Mouse (Mus musculus) heart, postnatal 36 days (tissue): ENCODE results near the gene Reg3b. TPM values are rescaled to one million over a fixed set of nuclear protein-coding genes. Genes with fewer than 3 reads are reported as not detected.
"Not testable (repeated sequence)": the region's sequence is repeated elsewhere in the genome, so short reads cannot be mapped to it uniquely, and the experiment has no call there.

Source experiments
- DNase-seq, 2 experiments: peaks; one replicate each; pipeline ENCODE4 v3.0.0; 2021 to 2022
- intact Hi-C: fragments of 180-260 bp; cut with DNase I; formaldehyde crosslinking; loops from one replicate; pipeline ENCODE4 v1.15.1; 2025
- total RNA-seq, 2 experiments: library from RNA; stranded (reverse); gene quantifications; 2 replicates each; pipeline ENCODE4 v1.2.3; 2021

The Reg3b gene
- total RNA-seq, result not detected

DNA sequence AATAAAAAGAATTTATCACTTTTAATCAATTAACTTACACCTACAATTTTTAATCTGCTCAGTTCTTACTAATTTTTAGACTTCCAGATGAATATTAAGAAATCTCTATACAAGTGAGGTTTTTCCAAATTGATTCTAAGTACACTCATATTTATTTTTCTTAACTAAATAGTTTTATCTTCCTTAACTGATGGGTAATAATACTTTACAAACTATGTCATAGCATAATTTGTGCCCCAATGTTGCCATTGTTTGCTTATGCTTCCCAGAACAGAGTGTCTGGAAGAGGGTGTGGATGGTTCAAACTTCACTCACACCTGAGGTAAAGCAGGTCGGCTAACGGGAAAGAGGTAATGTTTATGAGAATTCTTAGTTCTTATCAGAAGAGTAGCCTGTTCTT is at the start of gene Reg3b:
Gene Reg3b (plus strand): TSS at position 301 of the 400 bp plus-strand sequence.
- intact Hi-C loops, result no loop called here
- no peak for DNase-seq

DNA sequence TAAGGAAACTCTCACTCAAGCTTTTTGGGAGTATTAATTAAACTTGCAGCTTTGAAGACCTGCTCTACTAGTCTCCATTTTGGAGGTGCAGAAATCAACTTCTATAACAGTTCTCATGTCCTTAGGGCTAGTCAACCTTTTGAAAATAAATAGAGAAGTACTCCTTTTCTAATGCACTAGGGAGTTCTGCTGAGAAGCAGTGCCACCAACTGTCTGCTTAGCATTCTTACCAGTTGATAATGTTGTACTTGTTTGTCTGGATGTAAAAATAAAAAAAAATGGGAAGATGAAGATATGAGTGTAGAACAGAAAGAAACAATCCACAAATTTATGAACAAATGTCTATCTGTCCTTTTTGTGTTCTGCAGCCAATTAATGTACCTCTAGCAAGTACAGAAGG is 42.7 kb upstream of the Reg3b start:
- intact Hi-C loops, result no loop called here
- DNase-seq, result no peak

DNA sequence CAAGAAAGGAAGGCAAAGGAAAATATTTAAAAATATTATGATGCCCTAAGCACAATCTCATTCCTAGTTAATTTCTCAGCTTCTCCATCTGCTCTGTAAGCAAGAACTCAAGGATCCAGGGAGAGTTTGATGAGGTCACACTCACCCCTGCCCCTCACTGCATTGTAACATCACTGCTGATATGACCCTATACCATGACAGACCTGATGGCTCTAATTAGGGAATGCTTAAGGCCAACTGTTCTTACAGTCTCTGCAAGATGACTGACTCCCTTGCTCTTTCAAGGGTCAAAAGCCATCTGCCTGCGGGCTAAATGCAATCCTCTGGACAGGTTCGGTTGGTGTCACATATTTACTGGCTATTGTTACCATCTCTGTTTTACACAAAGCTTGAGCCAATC is 41.3 kb upstream of the Reg3b start:
- no peak for DNase-seq
- intact Hi-C loops, result no loop called here

DNA sequence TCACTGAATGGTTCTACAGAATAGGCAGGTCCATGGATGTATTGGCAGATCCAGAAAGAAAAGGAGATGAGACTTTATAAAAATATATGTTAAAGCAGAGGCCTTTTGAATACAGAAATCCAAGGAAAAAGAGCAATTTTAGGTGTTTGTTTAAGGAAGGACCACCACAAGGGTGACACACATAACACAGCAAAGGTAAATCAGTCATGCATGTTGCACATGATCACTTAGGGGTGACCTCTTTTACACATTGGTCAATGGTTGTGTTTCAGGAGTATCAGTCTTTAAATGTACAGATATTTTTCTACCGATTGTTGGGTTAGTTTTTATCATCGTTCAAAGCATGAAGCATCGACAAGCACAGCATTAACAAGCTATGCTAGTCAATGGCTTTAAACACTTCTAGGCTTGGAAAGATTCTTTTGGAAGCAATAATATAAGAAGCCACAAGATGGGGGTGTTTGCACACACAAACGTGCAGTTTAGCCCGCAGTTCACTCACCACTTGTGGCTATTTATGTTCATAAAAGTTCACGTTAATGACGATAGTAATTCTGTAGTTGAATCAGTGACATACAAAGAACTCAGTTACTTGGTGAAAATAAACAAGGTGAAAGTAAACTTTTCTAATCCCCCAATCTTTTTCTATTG is 38.4 kb upstream of the Reg3b start:
- DNase-seq, result no peak
- intact Hi-C loops, result no loop called here

DNA sequence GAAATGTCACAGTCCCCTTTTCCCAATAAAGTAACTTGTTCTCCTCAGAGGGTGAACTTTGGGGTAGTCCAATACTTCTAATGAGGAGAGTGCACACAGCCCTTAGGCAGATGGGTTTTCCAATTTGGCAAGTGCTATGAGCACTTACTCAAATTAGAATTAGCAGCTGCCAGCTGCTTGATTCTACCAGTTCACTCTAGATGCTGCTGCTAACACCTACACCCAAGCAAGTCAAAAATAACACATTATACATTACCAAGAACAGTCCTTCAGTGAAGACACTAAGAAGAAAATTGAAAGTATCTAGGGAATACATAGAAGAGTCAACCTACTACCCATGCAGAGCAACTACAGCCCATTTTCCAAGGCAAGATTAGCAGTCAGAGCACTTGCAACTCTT is 30.2 kb upstream of the Reg3b start:
- intact Hi-C loops, result no loop called here

DNA sequence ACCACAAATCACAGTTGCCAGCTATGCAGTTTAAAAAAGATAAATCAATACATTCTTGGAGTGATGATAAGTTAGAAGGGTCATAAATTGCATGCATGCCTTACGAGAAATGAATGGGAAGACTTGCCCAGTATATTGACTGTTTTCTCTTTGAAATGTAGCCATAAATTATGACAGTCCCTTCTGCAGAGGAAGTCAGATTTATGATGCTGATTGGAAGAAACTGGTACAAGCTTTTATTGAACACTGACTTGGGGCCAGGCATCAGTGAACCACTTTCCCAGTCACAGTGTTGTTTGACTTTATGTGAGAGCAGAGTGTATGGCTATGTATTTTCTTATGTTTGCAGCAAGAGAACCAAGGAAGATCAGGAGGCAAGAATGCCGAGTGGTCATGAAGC is 28.8 kb upstream of the Reg3b start:
- intact Hi-C loops, result no loop called here
- no peak for DNase-seq

More for the DNA sequence above, 30.2 kb upstream of the Reg3b start:
- DNase-seq, result no peak

DNA sequence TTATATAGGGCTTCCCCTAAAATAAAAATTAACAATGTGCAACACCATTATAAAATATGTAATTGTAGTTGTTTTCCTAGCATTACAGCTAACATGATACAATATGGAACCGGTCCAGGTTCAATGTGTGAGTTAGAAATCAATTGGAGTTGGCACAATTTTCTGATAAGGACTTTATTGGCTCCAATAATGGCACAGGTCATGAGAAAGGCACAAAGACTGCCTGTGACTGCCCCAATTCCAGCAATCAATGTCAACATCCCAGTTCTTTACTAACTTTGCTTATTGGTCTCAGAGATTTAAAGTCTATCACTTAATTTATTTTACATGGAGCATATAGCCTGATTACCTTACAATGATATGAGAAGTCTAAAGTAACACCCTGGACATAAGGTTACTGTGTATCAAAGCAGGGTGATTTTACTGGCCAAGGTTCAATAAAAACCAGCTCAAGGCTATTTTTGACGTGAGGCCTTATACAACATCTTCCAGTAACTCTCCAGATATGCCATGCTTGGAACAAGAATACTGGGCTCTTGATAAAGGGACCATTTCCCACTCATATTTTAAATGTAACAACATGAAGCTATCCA is 8.4 kb upstream of the Reg3b start:
- intact Hi-C loops, result no loop called here
- no peak for DNase-seq

DNA sequence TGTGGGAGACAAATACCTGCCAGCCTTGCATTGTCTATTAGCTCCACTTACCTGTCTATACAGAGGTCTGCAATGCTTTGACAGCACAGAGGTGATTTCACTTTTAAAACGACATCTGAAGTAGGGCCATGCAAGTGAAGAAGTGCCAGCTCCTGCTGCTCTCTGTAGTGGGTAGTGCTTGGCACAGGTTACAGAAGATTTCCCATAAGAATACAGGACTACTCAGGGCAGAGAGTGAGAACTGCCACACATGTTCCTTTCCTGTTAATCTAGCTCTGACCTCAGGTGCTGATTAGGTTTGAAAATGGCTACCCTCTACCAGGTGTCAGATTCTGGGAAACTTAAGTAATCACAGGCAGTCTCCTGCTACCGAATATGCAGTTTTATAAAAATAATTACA is 8.3 kb downstream of the Reg3b start, which contains the start of gene Reg3d:
Gene Reg3d (minus strand): TSS at position 101 of the 400 bp plus-strand sequence.
- intact Hi-C loops, result no loop called here
- DNase-seq, result no peak

DNA sequence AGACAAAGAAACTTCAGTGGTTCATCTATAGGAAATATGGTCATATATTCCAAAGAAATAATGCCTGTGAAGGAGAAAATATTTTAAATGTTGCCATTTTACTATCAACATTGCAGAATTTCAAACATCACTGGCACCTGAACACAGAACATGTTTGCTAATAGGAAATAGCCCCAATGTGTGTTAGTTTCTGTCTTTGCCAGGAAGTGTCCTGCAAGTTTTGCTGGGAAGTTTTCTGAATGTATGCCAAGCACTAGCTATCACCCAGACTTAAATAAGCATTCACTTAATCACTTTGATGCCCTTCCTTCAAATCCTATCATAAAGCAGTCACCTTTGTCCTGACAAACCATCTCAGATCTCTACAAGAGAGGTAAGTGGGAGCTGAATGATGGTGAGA is 10.0 kb downstream of the Reg3b start, which contains the start of gene Reg3a:
Gene Reg3a (plus strand): TSS at position 301 of the 400 bp plus-strand sequence.
- intact Hi-C loops, result no loop called here
- no peak for DNase-seq

DNA sequence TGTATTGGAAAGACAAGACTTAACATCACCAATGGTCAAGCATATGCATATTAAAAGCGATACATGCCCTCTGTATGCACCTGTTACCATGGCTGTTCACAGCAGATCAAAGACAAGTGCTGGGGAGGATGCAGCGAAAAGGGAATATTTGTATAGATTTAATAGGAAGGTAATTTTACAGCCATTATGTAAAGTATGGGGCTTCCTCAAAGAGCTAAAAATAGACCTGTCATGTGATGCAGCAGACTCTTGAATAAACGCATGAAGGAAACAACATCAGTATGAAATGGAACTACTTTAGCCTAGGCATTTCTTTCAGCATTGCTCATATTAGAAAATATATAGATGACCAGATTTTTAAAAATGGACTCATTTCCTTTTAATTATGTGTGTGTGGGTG is 15.2 kb downstream of the Reg3b start:
- intact Hi-C loops, result no loop called here
- DNase-seq, result no peak

DNA sequence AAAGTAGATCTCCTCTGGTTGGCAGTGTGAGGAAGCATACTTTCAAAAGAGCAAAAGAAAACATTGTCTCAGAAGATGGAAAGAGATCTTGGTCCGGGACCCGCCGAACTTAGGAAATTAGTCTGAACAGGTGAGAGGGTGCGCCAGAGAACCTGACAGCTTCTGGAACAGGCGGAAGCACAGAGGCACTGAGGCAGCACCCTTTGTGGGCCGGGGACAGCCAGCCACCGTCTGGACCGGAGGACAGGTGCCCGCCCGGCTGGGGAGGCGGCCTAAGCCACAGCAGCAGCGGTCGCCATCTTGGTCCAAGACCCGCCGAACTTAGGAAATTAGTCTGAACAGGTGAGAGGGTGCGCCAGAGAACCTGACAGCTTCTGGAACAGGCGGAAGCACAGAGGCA is 24.9 kb downstream of the Reg3b start, which contains the start of gene Reg2:
Gene Reg2 (plus strand): TSS at position 301 of the 400 bp plus-strand sequence.
- DNase-seq, intact Hi-C loops: not testable (repeated sequence)

DNA sequence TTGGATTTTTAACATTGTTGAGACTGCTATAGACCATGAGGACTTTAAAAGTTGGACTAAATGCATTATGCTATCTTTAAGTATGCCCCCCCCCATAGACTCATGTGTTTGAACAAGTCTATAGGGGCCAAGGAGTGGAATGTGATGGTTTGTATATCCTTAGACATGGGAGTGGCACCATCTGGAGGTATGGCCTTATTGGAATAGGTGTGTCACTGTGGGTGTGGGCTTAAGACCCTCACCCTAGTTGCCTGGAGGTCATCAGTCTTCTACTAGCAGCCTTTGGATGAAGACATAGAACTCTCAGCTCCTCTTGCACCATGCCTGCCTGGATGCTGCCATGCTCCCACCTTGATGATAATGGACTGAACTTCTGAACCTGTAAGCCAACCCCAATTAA is 52.0 kb downstream of the Reg3b start, which contains the start of gene Reg1:
Gene Reg1 (plus strand): TSS at position 301 of the 400 bp plus-strand sequence.
- DNase-seq, intact Hi-C loops: not testable (repeated sequence)

Other genes starting within 250 kb of the Reg3b start
- not detected for gene Reg3d, start 8.2 kb downstream of the Reg3b start, total RNA-seq
- not detected for gene Reg3a, start 10.1 kb downstream of the Reg3b start, total RNA-seq
- gene Reg2, start 25.0 kb downstream of the Reg3b start, total RNA-seq, result not detected
- gene Reg1, start 52.1 kb downstream of the Reg3b start, total RNA-seq, result not detected
- not detected for gene Reg3g, start 98.2 kb downstream of the Reg3b start, total RNA-seq